Comparison of ENCODE assay signal across 12 mouse cellular contexts in genomic region chr6:8352533-8353168, GRCm38 (mm10).
A peak's percentile ranks its signal among the peaks of the same experiment; 100 is the strongest.
DNase-seq lines count a peak whose midpoint lies in the region; ATAC-seq and TF ChIP-seq lines count a peak whose summit lies in the region.
"Had no signal": no experiment of that assay in that cellular context is flagged by ENCODE, and none has a peak within 500 bp of the region (broad histone marks: within the 10 kb centered on the region; RNA-seq: fewer than 3 reads in every experiment).

No protein-coding gene starts in this region.

- dilution Hi-C loops in CH12.LX (cut with MboI; ENCODE audit: extremely low pct_ligation_motif_present, extremely low pct_unique_long_range_greater_than_20kb, low sequenced_read_pairs), result no loop called here

- in situ Hi-C loops in CH12.LX (cut with MboI; ENCODE audit: low pct_ligation_motif_present, low pct_unique_long_range_greater_than_20kb, low sequenced_read_pairs), result loop anchor here (10.0 kb wide), 1 partner anchor 152 kb away; the partner anchor contains the start of gene Glcci1

- H3K9me3 ChIP-seq in kidney, embryonic 14.5 days (ENCODE audit: control insufficient read depth, low read length), result no peaks in the 10 kb centered on the region
- no peaks in the 10 kb centered on the region for H3K9me3 ChIP-seq in CH12.LX (replicated peaks; ENCODE audit: low read length)
- no peaks in the 10 kb centered on the region for H3K9me3 ChIP-seq in forebrain, embryonic 15.5 days
- no peaks in the 10 kb centered on the region for H3K9me3 ChIP-seq in midbrain, embryonic 13.5 days
- H3K9me3 ChIP-seq in intestine, postnatal 0 days (ENCODE audit: control insufficient read depth), result no peaks in the 10 kb centered on the region

- H3K9ac ChIP-seq in kidney, embryonic 14.5 days (ENCODE audit: low read depth, low read length), result no peak overlapping the region
- peak overlapping the region; percentile 47 for H3K9ac ChIP-seq in CH12.LX (ENCODE audit: insufficient read depth, low read depth)
- no peak overlapping the region for H3K9ac ChIP-seq in forebrain, embryonic 15.5 days (replicated peaks)
- no peak overlapping the region for H3K9ac ChIP-seq in midbrain, embryonic 13.5 days (replicated peaks)
- no peak overlapping the region for H3K9ac ChIP-seq in intestine, postnatal 0 days (ENCODE audit: low read depth, low read length)

- no peaks in the 10 kb centered on the region for H3K36me3 ChIP-seq in kidney, embryonic 14.5 days (ENCODE audit: control insufficient read depth, insufficient read depth, low read length)
- no peaks in the 10 kb centered on the region for H3K36me3 ChIP-seq in CH12.LX (replicated peaks in 1 of 2; ENCODE audit: control insufficient read depth in 1 of 2, insufficient read depth in 1 of 2, low read length in 1 of 2)
- no peaks in the 10 kb centered on the region for H3K36me3 ChIP-seq in forebrain, embryonic 15.5 days
- H3K36me3 ChIP-seq in midbrain, embryonic 13.5 days, result no peaks in the 10 kb centered on the region
- H3K36me3 ChIP-seq in intestine, postnatal 0 days (ENCODE audit: control insufficient read depth, insufficient read depth), result no peaks in the 10 kb centered on the region
- no peaks in the 10 kb centered on the region for H3K36me3 ChIP-seq in kidney, adult 2 months (ENCODE audit: control insufficient read depth, insufficient read depth, low read length)

- H3K27me3 ChIP-seq in kidney, embryonic 14.5 days (ENCODE audit: control insufficient read depth, insufficient read depth, low read length), result no peaks in the 10 kb centered on the region
- no peaks in the 10 kb centered on the region for H3K27me3 ChIP-seq in CH12.LX (replicated peaks)
- H3K27me3 ChIP-seq in forebrain, embryonic 15.5 days, result no peaks in the 10 kb centered on the region
- H3K27me3 ChIP-seq in midbrain, embryonic 13.5 days, result no peaks in the 10 kb centered on the region
- H3K27me3 ChIP-seq in intestine, postnatal 0 days (replicated peaks; ENCODE audit: control insufficient read depth, insufficient read depth, low read length), result no peaks in the 10 kb centered on the region
- H3K27me3 ChIP-seq in kidney, adult 2 months (replicated peaks; ENCODE audit: control insufficient read depth, insufficient read depth, low read length), result no peaks in the 10 kb centered on the region

- no peaks in the 10 kb centered on the region for H3K79me2 ChIP-seq in CH12.LX (replicated peaks; ENCODE audit: control insufficient read depth, extremely low read depth, insufficient read depth, poor library complexity, severe bottlenecking)

- peaks cover 7% of the 10 kb centered on the region; the same call in 1 of the 2 replicates for H3K4me1 ChIP-seq in kidney, embryonic 14.5 days (ENCODE audit: control insufficient read depth, insufficient read depth, low read length)
- peaks cover 10 to 51% of the 10 kb centered on the region in 2 experiments for H3K4me1 ChIP-seq in CH12.LX (ENCODE audit: control insufficient read depth in 1 of 2, insufficient read depth in 2 of 2)
- peaks cover 23% of the 10 kb centered on the region for H3K4me1 ChIP-seq in forebrain, embryonic 15.5 days
- H3K4me1 ChIP-seq in midbrain, embryonic 13.5 days (replicated peaks), result peaks cover 40% of the 10 kb centered on the region
- H3K4me1 ChIP-seq in intestine, postnatal 0 days (replicated peaks; ENCODE audit: control insufficient read depth, insufficient read depth, low read length), result no peaks in the 10 kb centered on the region
- no peaks in the 10 kb centered on the region for H3K4me1 ChIP-seq in kidney, adult 2 months (ENCODE audit: control insufficient read depth, insufficient read depth, low read length)

- 24% methylated on average over 12 of the region's 12 CpGs for WGBS in kidney, embryonic 14.5 days
- 24% methylated on average over 12 of the region's 12 CpGs for WGBS in forebrain, embryonic 15.5 days
- WGBS in midbrain, embryonic 13.5 days, result 23% methylated on average over 12 of the region's 12 CpGs
- WGBS in intestine, postnatal 0 days, result 68% methylated on average over 12 of the region's 12 CpGs
- 26% methylated on average over 12 of the region's 12 CpGs for WGBS in kidney, adult 2 months

- peak overlapping the region; percentile 19; the same call in 1 of the 2 replicates for H3K4me2 ChIP-seq in kidney, embryonic 14.5 days (replicated peaks; ENCODE audit: low read depth, low read length)
- H3K4me2 ChIP-seq in CH12.LX (ENCODE audit: insufficient read depth, low read depth, poor library complexity, severe bottlenecking), result peak overlapping the region; percentile 98
- H3K4me2 ChIP-seq in forebrain, embryonic 15.5 days (replicated peaks), result peak overlapping the region; percentile 25
- H3K4me2 ChIP-seq in midbrain, embryonic 13.5 days (replicated peaks), result peak overlapping the region; percentile 31
- H3K4me2 ChIP-seq in intestine, postnatal 0 days (replicated peaks; ENCODE audit: low read depth), result no peak overlapping the region

- no peak for TF ChIP-seq EP300 in CH12.LX (IDR thresholded peaks at IDR 0.05; ENCODE audit: low read length)

- peak overlapping the region; percentile 37; the same call in 1 of the 2 replicates for H3K27ac ChIP-seq in kidney, embryonic 14.5 days (ENCODE audit: low read depth, low read length)
- no peak overlapping the region for H3K27ac ChIP-seq in CH12.LX (ENCODE audit: insufficient read depth, low read depth)
- H3K27ac ChIP-seq in forebrain, embryonic 15.5 days (replicated peaks), result peak overlapping the region; percentile 56
- peak overlapping the region; percentile 55 for H3K27ac ChIP-seq in midbrain, embryonic 13.5 days
- H3K27ac ChIP-seq in intestine, postnatal 0 days (ENCODE audit: low read depth, low read length), result no peak overlapping the region
- no peak overlapping the region for H3K27ac ChIP-seq in kidney, adult 2 months (ENCODE audit: insufficient read depth, low read depth, low read length)

- TF ChIP-seq CTCF in CH12.LX (conservative IDR thresholded peaks at IDR 0.05 in 1 of 2, IDR thresholded peaks at IDR 0.05 in 1 of 2; ENCODE audit: low read depth in 2 of 2, low read length in 2 of 2), result no peak
- TF ChIP-seq CTCF in intestine, postnatal 0 days (IDR thresholded peaks at IDR 0.05; ENCODE audit: low read depth), result no peak
- TF ChIP-seq CTCF in kidney, adult 2 months (conservative IDR thresholded peaks at IDR 0.05; ENCODE audit: insufficient read depth, insufficient read length, low read depth, low read length), result no peak

- TF ChIP-seq POLR2A in CH12.LX (IDR thresholded peaks at IDR 0.05; ENCODE audit: low read depth, low read length), result no peak
- TF ChIP-seq POLR2A in kidney, adult 2 months (IDR thresholded peaks at IDR 0.05; ENCODE audit: low read depth, low read length), result no peak

- DNase-seq in kidney, postnatal 10 days, result no peak
- no peak for DNase-seq in CH12.LX (ENCODE audit: extremely low read depth)
- DNase-seq in frontal cortex, adult 2 months (ENCODE audit: extremely low spot score in 1 of 2, low spot score in 1 of 2), result no peak
- DNase-seq in kidney, adult 2 months, result no peak
- DNase-seq: adrenal gland, adult 2 months; cerebellum, adult 8-10 months; heart, postnatal 4 days; lung, postnatal 14 days had no signal

- H3K4me3 ChIP-seq in kidney, embryonic 14.5 days (ENCODE audit: low read length), result no peak overlapping the region
- H3K4me3 ChIP-seq in CH12.LX (replicated peaks in 1 of 3; ENCODE audit: low read depth in 2 of 3, low read length in 2 of 3, poor library complexity in 1 of 3), result no peak overlapping the region
- H3K4me3 ChIP-seq in forebrain, embryonic 15.5 days, result no peak overlapping the region
- H3K4me3 ChIP-seq in midbrain, embryonic 13.5 days (replicated peaks), result no peak overlapping the region
- no peak overlapping the region for H3K4me3 ChIP-seq in intestine, postnatal 0 days (ENCODE audit: low read depth, low read length)
- H3K4me3 ChIP-seq in kidney, adult 2 months (ENCODE audit: insufficient read depth, low read depth, low read length), result no peak overlapping the region

- peak; percentile 52 for ATAC-seq in kidney, embryonic 14.5 days (ENCODE audit: low FRiP score, low TSS enrichment)
- peak; percentile 57 for ATAC-seq in forebrain, embryonic 15.5 days (replicated peaks)
- peak; percentile 72 for ATAC-seq in midbrain, embryonic 13.5 days
- ATAC-seq in intestine, postnatal 0 days, result no peak

- no peak for TF ChIP-seq RAD21 in CH12.LX (IDR thresholded peaks at IDR 0.05; ENCODE audit: low read depth, low read length)

TF ChIP-seq in CH12.LX, 34 proteins besides CTCF, POLR2A, EP300 and RAD21:
- TF ChIP-seq TCF12 (IDR thresholded peaks at IDR 0.05; ENCODE audit: low read depth, low read length) (no peak), MAFK (IDR thresholded peaks at IDR 0.05; ENCODE audit: insufficient replicate concordance, low read length) (no peak), ZMIZ1 (IDR thresholded peaks at IDR 0.05; ENCODE audit: low read depth, low read length) (no peak), ZNF384 (IDR thresholded peaks at IDR 0.05; ENCODE audit: low read depth, low read length) (0 out of 2 replicates have a peak, but pooled peaks have one; percentile 26), JUND (conservative IDR thresholded peaks at IDR 0.05; ENCODE audit: low read depth, low read length) (no peak), CHD1 (IDR thresholded peaks at IDR 0.05; ENCODE audit: low read depth, low read length) (peak; percentile 87; the same call in 1 of the 2 replicates), IRF4 (IDR thresholded peaks at IDR 0.05; ENCODE audit: low read depth, low read length) (no peak), KAT2A (IDR thresholded peaks at IDR 0.05; ENCODE audit: insufficient replicate concordance, low read length) (no peak), NRF1 (IDR thresholded peaks at IDR 0.05; ENCODE audit: low read depth, low read length) (no peak), POLR2AphosphoS2 (IDR thresholded peaks at IDR 0.05; ENCODE audit: low read depth, low read length) (no peak), GABPA (IDR thresholded peaks at IDR 0.05; ENCODE audit: insufficient replicate concordance, low read depth, low read length) (no peak), MEF2A (IDR thresholded peaks at IDR 0.05; ENCODE audit: borderline replicate concordance, low read depth, low read length) (no peak), JUN (IDR thresholded peaks at IDR 0.05; ENCODE audit: insufficient read depth, low read depth, low read length) (no peak), MXI1 (IDR thresholded peaks at IDR 0.05; ENCODE audit: low read depth, low read length) (peak; percentile 46; the same call in 1 of the 2 replicates), SIN3A (IDR thresholded peaks at IDR 0.05; ENCODE audit: low read length) (peak; percentile 60; the same call in 1 of the 2 replicates)

Comparison
In these comparisons a context has a peak if more than half of its experiments do, and no peak if none do; other contexts are left out.
1. H3K27ac ChIP-seq: peak in kidney, embryonic 14.5 days (single experiment), forebrain, embryonic 15.5 days (single experiment) and midbrain, embryonic 13.5 days (single experiment); none in CH12.LX (single experiment), intestine, postnatal 0 days (single experiment) and kidney, adult 2 months (single experiment).